Mouse (Mus musculus) left cerebral cortex, adult 18-20 months (tissue): Measurements from ENCODE around the gene Iqcg. TPM values are rescaled to one million over a fixed set of nuclear protein-coding genes. Genes with fewer than 3 reads are reported as not detected.
"Not testable (repeated sequence)": the region's sequence is repeated elsewhere in the genome, so short reads cannot be mapped to it uniquely, and the experiment has no call there.

Source experiments
- DNase-seq, 2 experiments: peaks; one replicate each; pipeline ENCODE4 v3.0.0; 2021 to 2022; ENCODE audit warnings: low spot score in 2 of 2, mixed read lengths in 1 of 2
- long read RNA-seq, 2 experiments: library from polyadenylated mRNA; stranded (forward); transcript quantifications; one replicate each; pipeline ENCODE4 v2.0.0; 2021
- total RNA-seq, 2 experiments: library from RNA; stranded (reverse); gene quantifications; 2 replicates each; pipeline ENCODE4 v1.2.3; 2021

The Iqcg gene
- 1 to 10 TPM; 4.7 to 4.8 TPM for total RNA-seq
- long read RNA-seq, experiment 1, full-length matches to known transcripts = 1 of 4 reads
- long read RNA-seq, experiment 1, partial matches to known transcripts = 1 of 4 reads
- long read RNA-seq, experiment 1, other reads (novel, unspliced or antisense) = 2 of 4 reads
- long read RNA-seq, experiment 2, full-length matches to known transcripts = 1 of 2 reads
- long read RNA-seq, experiment 2, partial matches to known transcripts = 1 of 2 reads
- long read RNA-seq, experiment 2, other reads (novel, unspliced or antisense) = 0 of 2 reads

GRCm38 (mm10) chr16:33056095-33056785, at the start of gene Iqcg, which contains the start of gene Rpl35a:
Gene Iqcg, minus strand, starts transcription at chr16:33056218.
Gene Rpl35a, plus strand, starts transcription at chr16:33056453.
- DNase-seq = peak; percentile 84 to 87

- DNase-seq = no peak
Measured at GRCm38 (mm10) chr16:33085666-33086065, 29.6 kb upstream of the Iqcg start.

GRCm38 (mm10) chr16:33083996-33084395, 28.0 kb upstream of the Iqcg start:
- DNase-seq = no peak

GRCm38 (mm10) chr16:33082951-33083350, 26.9 kb upstream of the Iqcg start:
- no peak for DNase-seq

GRCm38 (mm10) chr16:33080063-33080462, 24.0 kb upstream of the Iqcg start:
- no peak for DNase-seq

- no peak for DNase-seq
Measured at GRCm38 (mm10) chr16:33077069-33077627, 21.1 kb upstream of the Iqcg start.

GRCm38 (mm10) chr16:33076078-33076477, 20.1 kb upstream of the Iqcg start:
- DNase-seq = no peak

GRCm38 (mm10) chr16:33074967-33075366, 18.9 kb upstream of the Iqcg start:
- no peak for DNase-seq

GRCm38 (mm10) chr16:33072871-33073557, 17.0 kb upstream of the Iqcg start:
- DNase-seq = no peak

GRCm38 (mm10) chr16:33070928-33071327, 14.9 kb upstream of the Iqcg start:
- no peak for DNase-seq

GRCm38 (mm10) chr16:33064636-33065035, 8.6 kb upstream of the Iqcg start:
- no peak for DNase-seq

GRCm38 (mm10) chr16:33063267-33063666, 7.2 kb upstream of the Iqcg start:
- DNase-seq = no peak

GRCm38 (mm10) chr16:33062682-33063131, 6.7 kb upstream of the Iqcg start:
- peak; percentile 60 to 64 for DNase-seq

- DNase-seq = peak; percentile 88 to 93
Measured at GRCm38 (mm10) chr16:33062024-33062681, 6.1 kb upstream of the Iqcg start, which contains the start of gene Lmln. Gene Lmln, plus strand, starts transcription at chr16:33062521.

GRCm38 (mm10) chr16:33061400-33061799, 5.4 kb upstream of the Iqcg start:
- DNase-seq = no peak

- no peak for DNase-seq
Measured at GRCm38 (mm10) chr16:33060926-33061325, 4.9 kb upstream of the Iqcg start.

GRCm38 (mm10) chr16:33059471-33059870, 3.5 kb upstream of the Iqcg start:
- no peak for DNase-seq

- not testable (repeated sequence) for DNase-seq
Measured at GRCm38 (mm10) chr16:33058656-33059055, 2.6 kb upstream of the Iqcg start.

- DNase-seq = no peak
Measured at GRCm38 (mm10) chr16:33058033-33058432, 2.0 kb upstream of the Iqcg start.

- DNase-seq = no peak
Measured at GRCm38 (mm10) chr16:33056786-33057185, 768 bp upstream of the Iqcg start.

GRCm38 (mm10) chr16:33055655-33056054, 363 bp downstream of the Iqcg start:
- DNase-seq = peak in 1 of 2 experiments; percentile 6
